In genomic region chr2:72203609-72204008, GRCm38 (mm10) we compare ENCODE assay signal across 7 mouse cellular contexts.
DNase-seq lines count a peak whose midpoint lies in the region; ATAC-seq and TF ChIP-seq lines count a peak whose summit lies in the region.

No protein-coding gene starts in this region.

- no peaks in the 10 kb centered on the region for H3K36me3 ChIP-seq in embryonic facial prominence, embryonic 10.5 days (replicated peaks)
- H3K36me3 ChIP-seq in heart, adult 2 months (ENCODE audit: control insufficient read depth, insufficient read depth, low read length): peaks cover 13% of the 10 kb centered on the region
- H3K36me3 ChIP-seq in kidney, adult 2 months (ENCODE audit: control insufficient read depth, insufficient read depth, low read length): no peaks in the 10 kb centered on the region
- H3K36me3 ChIP-seq in limb, embryonic 12.5 days: no peaks in the 10 kb centered on the region
- peaks cover 4% of the 10 kb centered on the region; the same call in 1 of the 2 replicates for H3K36me3 ChIP-seq in midbrain, embryonic 16.5 days (ENCODE audit: control insufficient read depth, insufficient read depth, low read length)

- DNase-seq in adrenal gland, adult 8-10 months: peak; percentile 44
- peak; percentile 80 for DNase-seq in embryonic facial prominence, embryonic 10.5 days (ENCODE audit: low spot score)
- peak; percentile 59 for DNase-seq in heart, adult 2 months
- DNase-seq in kidney, adult 2 months: peak; percentile 72
- peak; percentile 31 to 73 for DNase-seq in spleen, postnatal 10 days (ENCODE audit: low spot score in 2 of 2)

- WGBS in embryonic facial prominence, embryonic 10.5 days: 5% methylated on average over 5 of the region's 5 CpGs
- WGBS in heart, adult 2 months: 15% methylated on average over 5 of the region's 5 CpGs
- WGBS in kidney, adult 2 months: 13% methylated on average over 5 of the region's 5 CpGs
- 9% methylated on average over 5 of the region's 5 CpGs for whole genome bisulfite sequencing in limb, embryonic 12.5 days
- 9% methylated on average over 5 of the region's 5 CpGs for WGBS in midbrain, embryonic 16.5 days

- TF ChIP-seq EP300 in heart, adult 2 months (IDR thresholded peaks at IDR 0.05; ENCODE audit: insufficient read depth, low read depth, low read length): peak; percentile 72; the same call in 1 of the 2 replicates

- TF ChIP-seq CTCF in heart, adult 2 months (IDR thresholded peaks at IDR 0.05): peak; percentile 86
- peak; percentile 75 for TF ChIP-seq CTCF in kidney, adult 2 months (conservative IDR thresholded peaks at IDR 0.05; ENCODE audit: insufficient read depth, insufficient read length, low read depth, low read length)

- no peaks in the 10 kb centered on the region for H3K79me2 ChIP-seq in heart, adult 2 months (replicated peaks; ENCODE audit: control insufficient read depth, insufficient read depth, low read length)

- H3K9me3 ChIP-seq in embryonic facial prominence, embryonic 10.5 days: no peaks in the 10 kb centered on the region
- H3K9me3 ChIP-seq in limb, embryonic 12.5 days: no peaks in the 10 kb centered on the region
- no peaks in the 10 kb centered on the region for H3K9me3 ChIP-seq in midbrain, embryonic 16.5 days (replicated peaks; ENCODE audit: control insufficient read depth, low read length, poor library complexity, severe bottlenecking)

- intact Hi-C loops in heart, adult 2 months (cut with DNase I): loop anchor here (1.0 to 5.0 kb wide), 2 partner anchors 166 to 195 kb away; no protein-coding TSS in a partner anchor

- peaks cover 9% of the 10 kb centered on the region; the same call in 1 of the 2 replicates for H3K27me3 ChIP-seq in embryonic facial prominence, embryonic 10.5 days (replicated peaks; ENCODE audit: low read depth, poor library complexity, severe bottlenecking)
- no peaks in the 10 kb centered on the region for H3K27me3 ChIP-seq in heart, adult 2 months (ENCODE audit: control insufficient read depth, insufficient read depth, low read length)
- no peaks in the 10 kb centered on the region for H3K27me3 ChIP-seq in kidney, adult 2 months (replicated peaks; ENCODE audit: control insufficient read depth, insufficient read depth, low read length)
- peaks cover 7% of the 10 kb centered on the region; the same call in 1 of the 2 replicates for H3K27me3 ChIP-seq in limb, embryonic 12.5 days
- no peaks in the 10 kb centered on the region for H3K27me3 ChIP-seq in midbrain, embryonic 16.5 days (ENCODE audit: control insufficient read depth, insufficient read depth, low read depth, low read length)

- H3K4me2 ChIP-seq in limb, embryonic 12.5 days: peak overlapping the region; percentile 39
- peak overlapping the region; percentile 40 for H3K4me2 ChIP-seq in midbrain, embryonic 16.5 days (ENCODE audit: low read length)

- H3K27ac ChIP-seq in embryonic facial prominence, embryonic 10.5 days (replicated peaks): peak overlapping the region; percentile 44
- no peak overlapping the region for H3K27ac ChIP-seq in heart, adult 2 months
- no peak overlapping the region for H3K27ac ChIP-seq in kidney, adult 2 months (ENCODE audit: insufficient read depth, low read depth, low read length)
- H3K27ac ChIP-seq in limb, embryonic 12.5 days: no peak overlapping the region
- no peak overlapping the region for H3K27ac ChIP-seq in midbrain, embryonic 16.5 days (ENCODE audit: low read length)

- no peak for TF ChIP-seq POLR2A in heart, adult 2 months (IDR thresholded peaks at IDR 0.05; ENCODE audit: insufficient read depth, low read depth, low read length)
- TF ChIP-seq POLR2A in kidney, adult 2 months (IDR thresholded peaks at IDR 0.05; ENCODE audit: low read depth, low read length): no peak

- peaks cover 35% of the 10 kb centered on the region for H3K4me1 ChIP-seq in embryonic facial prominence, embryonic 10.5 days
- H3K4me1 ChIP-seq in heart, adult 2 months (ENCODE audit: control insufficient read depth, insufficient read depth, low read length): peaks cover 9% of the 10 kb centered on the region
- no peaks in the 10 kb centered on the region; the same call in 1 of the 2 replicates for H3K4me1 ChIP-seq in kidney, adult 2 months (ENCODE audit: control insufficient read depth, insufficient read depth, low read length)
- H3K4me1 ChIP-seq in limb, embryonic 12.5 days (replicated peaks): peaks cover 13% of the 10 kb centered on the region; the same call in 1 of the 2 replicates
- peaks cover 5% of the 10 kb centered on the region; the same call in 1 of the 2 replicates for H3K4me1 ChIP-seq in midbrain, embryonic 16.5 days (ENCODE audit: control insufficient read depth, insufficient read depth, low read length)

- ATAC-seq in limb, embryonic 12.5 days (ENCODE audit: insufficient number of reproducible peaks, insufficient read depth, low FRiP score, low TSS enrichment, low read depth): no peak
- ATAC-seq in midbrain, embryonic 16.5 days: peak; percentile 80

- 0 out of 2 replicates have a peak overlapping the region, but pooled peaks have one; percentile 26 for H3K4me3 ChIP-seq in embryonic facial prominence, embryonic 10.5 days
- no peak overlapping the region for H3K4me3 ChIP-seq in heart, adult 2 months
- no peak overlapping the region for H3K4me3 ChIP-seq in kidney, adult 2 months (ENCODE audit: insufficient read depth, low read depth, low read length)
- no peak overlapping the region for H3K4me3 ChIP-seq in limb, embryonic 12.5 days (replicated peaks)
- H3K4me3 ChIP-seq in midbrain, embryonic 16.5 days (ENCODE audit: low read depth, low read length): no peak overlapping the region

- H3K9ac ChIP-seq in heart, adult 2 months (ENCODE audit: low read depth, low read length): no peak overlapping the region
- no peak overlapping the region for H3K9ac ChIP-seq in limb, embryonic 12.5 days (replicated peaks)
- no peak overlapping the region for H3K9ac ChIP-seq in midbrain, embryonic 16.5 days (ENCODE audit: low read depth, low read length)
